Mouse (Mus musculus) brain, embryonic 14.5 days (tissue): ENCODE measurements around the gene Fam43b.

Experiments used
- CTCF ChIP-seq: fragments of 200-500 bp; IDR thresholded peaks from 2 replicates; pipeline ENCODE4 v1.5.1; 2012; ENCODE audit warnings: inconsistent platforms, mild to moderate bottlenecking, moderate library complexity, borderline replicate concordance; ENCODE audit not compliant: insufficient read depth, insufficient read length; ENCODE audit errors: extremely low read depth
- POLR2A ChIP-seq: fragments of 200-500 bp; IDR thresholded peaks from 2 replicates; pipeline ENCODE4 v1.6.1; 2012; ENCODE audit warnings: mild to moderate bottlenecking, inconsistent platforms, borderline replicate concordance; ENCODE audit not compliant: poor library complexity, insufficient read depth, insufficient read length, severe bottlenecking; ENCODE audit errors: extremely low read depth

DNA sequence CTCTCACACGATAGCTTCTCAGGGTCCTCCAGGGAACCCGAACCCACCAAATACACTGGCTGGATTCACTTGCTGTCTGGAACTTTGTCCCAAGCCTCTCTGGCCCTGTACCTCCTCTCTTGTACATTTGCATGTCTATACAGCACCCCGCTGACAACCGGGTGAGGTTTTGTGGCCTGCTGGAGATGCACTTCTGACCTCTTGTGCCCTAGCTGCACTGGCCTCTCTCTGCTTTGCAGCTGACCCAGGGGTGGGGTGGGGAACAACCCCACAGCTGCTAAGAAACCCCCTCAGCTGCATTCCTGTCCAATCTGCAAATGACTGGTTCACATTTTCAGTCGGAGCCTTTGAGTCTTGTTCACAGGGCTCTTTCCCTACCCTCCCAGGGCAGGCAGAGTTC is 48.6 kb upstream of the Fam43b start:
- TF ChIP-seq CTCF: no peak
- TF ChIP-seq POLR2A: no peak
